Mouse (Mus musculus) megakaryocyte, adult 5-6 weeks (primary cell): ENCODE data around the gene Plekha4. TPM values are rescaled to one million over a fixed set of nuclear protein-coding genes. Genes with fewer than 3 reads are reported as not detected.

Experiments used
- ATAC-seq: 2 replicates; pipeline ENCODE4 v1.8.0; 2016; ENCODE audit warnings: mild to moderate bottlenecking, inconsistent platforms; ENCODE audit not compliant: poor library complexity, severe bottlenecking
- total RNA-seq, 2 experiments: library from RNA; stranded (forward) in 1 of 2; stranded (reverse) in 1 of 2; fragments of 153-499, 151-499 nt in 1 of 2; fragments of 221-1000, 200-1000 nt in 1 of 2; gene quantifications; 2 replicates each; pipeline versions ENCODE4 v1.2.3 to v1.2.4; 2015 to 2017

Plekha4 gene
- total RNA-seq, 2 experiments from 2014 or later = not detected

GRCm38 (mm10) chr7:45567780-45568516, 41.8 kb downstream of the Plekha4 start:
- ATAC-seq = peak; percentile 88

GRCm38 (mm10) chr7:45568601-45569473, 42.7 kb downstream of the Plekha4 start:
- ATAC-seq = no peak

- peak; percentile 78 for ATAC-seq
Observed at GRCm38 (mm10) chr7:45570103-45570741, 44.1 kb downstream of the Plekha4 start, which contains the start of gene Bcat2. Gene Bcat2, plus strand, starts transcription at chr7:45570153.

- no peak for ATAC-seq
Observed at GRCm38 (mm10) chr7:45571966-45572365, 45.8 kb downstream of the Plekha4 start.

- no peak for ATAC-seq
Observed at GRCm38 (mm10) chr7:45573954-45574353, 47.8 kb downstream of the Plekha4 start.

- ATAC-seq = no peak
Observed at GRCm38 (mm10) chr7:45574472-45575379, 48.6 kb downstream of the Plekha4 start.

GRCm38 (mm10) chr7:45585923-45586322, 59.8 kb downstream of the Plekha4 start:
- no peak for ATAC-seq

- no peak for ATAC-seq
Observed at GRCm38 (mm10) chr7:45587631-45588592, 61.8 kb downstream of the Plekha4 start.

GRCm38 (mm10) chr7:45589173-45589572, 63.0 kb downstream of the Plekha4 start:
- ATAC-seq = peak; percentile 86

- ATAC-seq = no peak
Observed at GRCm38 (mm10) chr7:45589898-45590297, 63.8 kb downstream of the Plekha4 start.

GRCm38 (mm10) chr7:45590874-45591273, 64.7 kb downstream of the Plekha4 start:
- ATAC-seq = no peak

- no peak for ATAC-seq
Observed at GRCm38 (mm10) chr7:45591880-45592279, 65.8 kb downstream of the Plekha4 start.

GRCm38 (mm10) chr7:45593118-45593815, 67.1 kb downstream of the Plekha4 start:
- ATAC-seq = peak; percentile 75

GRCm38 (mm10) chr7:45595176-45595575, 69.0 kb downstream of the Plekha4 start:
- ATAC-seq = no peak

GRCm38 (mm10) chr7:45596107-45596506, 70.0 kb downstream of the Plekha4 start:
- no peak for ATAC-seq

GRCm38 (mm10) chr7:45597013-45597412, 70.9 kb downstream of the Plekha4 start:
- no peak for ATAC-seq

- no peak for ATAC-seq
Observed at GRCm38 (mm10) chr7:45597527-45597926, 71.4 kb downstream of the Plekha4 start.
